Mouse (Mus musculus): ENCODE measurements around the gene Krtap28-13.

DNA sequence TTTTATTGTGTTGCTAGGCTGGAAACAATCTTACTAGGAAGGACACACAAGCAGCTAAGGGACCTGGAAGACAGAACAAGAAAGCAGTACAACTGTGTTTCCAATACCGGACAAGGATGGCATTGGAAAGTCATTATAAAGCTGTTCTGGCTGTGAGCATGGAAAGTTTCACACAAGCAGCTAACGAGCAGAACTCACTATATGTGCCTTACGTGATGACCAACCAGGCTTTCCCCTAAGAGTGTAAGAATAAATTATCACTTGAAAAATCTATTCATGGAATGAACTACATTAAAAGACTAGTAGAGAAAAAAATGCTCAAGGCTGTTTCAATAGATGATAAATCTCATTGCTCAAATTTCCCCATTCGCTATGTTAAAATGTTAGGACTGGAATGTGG, 5.8 kb downstream of the Krtap28-13 start:
- no peak for TF ChIP-seq POLR2A (IDR thresholded peaks at IDR 0.05; ENCODE audit: borderline replicate concordance, extremely low read depth, insufficient read depth, insufficient read length, poor library complexity, severe bottlenecking)
- TF ChIP-seq CTCF (IDR thresholded peaks at IDR 0.05; ENCODE audit: borderline replicate concordance, extremely low read depth, insufficient read depth, insufficient read length) = no peak

Data from brain, embryonic 14.5 days (tissue).